Mouse (Mus musculus) spleen, postnatal 14 days (tissue): ENCODE measurements around the gene P2ry6.
A peak's percentile ranks its signal among the peaks of the same experiment; 100 is the strongest.

Experiments
- DNase-seq, 2 experiments: peaks; one replicate each; pipeline ENCODE4 v3.0.0; 2021 to 2022; ENCODE audit warnings: low spot score in 2 of 2

Gene P2ry6

DNA sequence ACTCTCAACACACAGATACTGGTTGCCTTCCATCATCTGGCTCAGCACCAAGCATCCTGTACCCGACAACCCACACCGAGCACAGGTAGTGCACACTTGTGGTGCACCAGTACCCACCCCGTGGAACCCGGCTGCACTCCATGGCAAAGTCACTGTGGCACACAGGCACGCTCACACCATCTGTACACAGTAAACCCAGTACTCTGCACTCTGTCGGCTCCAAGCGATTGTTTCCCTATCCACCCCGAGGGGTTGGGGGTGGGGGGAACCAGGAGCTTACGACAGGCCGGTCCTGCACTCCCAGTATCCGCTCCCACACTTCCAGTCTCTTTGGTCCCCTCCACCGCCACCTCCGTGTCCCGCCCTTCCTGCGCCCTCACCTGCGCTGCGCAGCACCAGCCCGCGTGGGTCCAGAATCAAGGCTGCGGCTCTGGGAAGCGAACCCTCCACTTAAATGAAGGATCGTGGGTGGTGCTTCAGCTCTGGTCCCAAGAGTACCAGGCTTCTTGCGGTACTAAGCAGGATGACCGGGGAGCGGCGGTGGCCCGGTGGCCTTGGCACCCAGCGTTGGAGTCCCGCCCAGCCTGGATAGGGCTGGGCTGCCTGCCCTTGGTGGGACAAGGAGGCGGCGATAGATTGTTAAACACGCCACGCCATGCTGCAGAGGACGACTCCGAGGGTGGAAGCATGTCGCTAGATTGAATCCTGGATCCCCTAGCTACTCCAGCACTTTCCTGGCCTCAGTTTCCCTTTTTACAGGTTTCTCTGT lies at the start of gene P2ry6:
P2ry6 (minus strand) TSS at position 515 of the 769 bp plus-strand sequence.
- no peak for DNase-seq

GRCm38 (mm10) chr7:101017492-101017891 lies 43.0 kb upstream of the P2ry6 start:
- DNase-seq, result no peak

DNA sequence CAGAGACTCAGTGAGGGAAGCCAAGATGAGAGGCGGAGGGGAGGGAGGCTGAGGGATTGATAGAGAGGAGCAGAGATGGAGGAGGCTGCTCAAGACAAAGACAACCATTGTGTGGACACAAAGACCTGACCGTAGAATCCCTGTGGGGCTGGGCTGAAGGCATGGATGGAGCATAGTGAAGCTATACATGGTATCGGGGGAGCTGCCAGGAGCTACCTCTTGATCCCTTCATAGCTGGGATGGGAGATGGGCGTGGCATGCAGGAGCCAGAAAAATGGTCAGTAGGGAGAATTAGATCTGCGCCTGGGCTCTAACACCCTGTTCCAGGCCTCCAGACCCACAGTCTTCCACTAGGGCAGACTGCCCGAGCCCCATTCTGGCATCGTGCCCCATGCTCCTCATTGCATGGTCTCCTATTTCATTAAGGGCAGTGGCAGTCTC lies 42.6 kb upstream of the P2ry6 start:
- DNase-seq, result no peak

DNA sequence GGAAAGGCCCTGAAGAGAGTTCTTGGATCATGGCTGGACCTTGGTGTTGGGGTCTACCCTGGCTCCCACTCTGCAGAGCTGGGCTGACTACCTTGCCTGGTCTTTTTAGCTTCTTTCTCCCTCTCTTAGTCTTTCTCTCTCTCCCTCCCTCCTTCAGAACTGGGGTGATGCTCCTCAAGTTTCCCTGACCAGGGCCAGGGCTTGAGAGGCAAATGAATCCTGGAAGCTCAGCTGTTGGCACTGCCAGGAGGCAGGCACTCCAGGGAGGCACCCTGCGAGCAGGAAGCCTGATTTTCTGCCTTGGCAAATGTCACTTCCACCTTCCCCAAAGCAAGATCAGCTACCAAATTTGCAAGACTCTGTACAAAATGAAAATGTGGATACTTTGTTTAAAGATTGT lies 40.5 kb upstream of the P2ry6 start:
- DNase-seq, result no peak

DNA sequence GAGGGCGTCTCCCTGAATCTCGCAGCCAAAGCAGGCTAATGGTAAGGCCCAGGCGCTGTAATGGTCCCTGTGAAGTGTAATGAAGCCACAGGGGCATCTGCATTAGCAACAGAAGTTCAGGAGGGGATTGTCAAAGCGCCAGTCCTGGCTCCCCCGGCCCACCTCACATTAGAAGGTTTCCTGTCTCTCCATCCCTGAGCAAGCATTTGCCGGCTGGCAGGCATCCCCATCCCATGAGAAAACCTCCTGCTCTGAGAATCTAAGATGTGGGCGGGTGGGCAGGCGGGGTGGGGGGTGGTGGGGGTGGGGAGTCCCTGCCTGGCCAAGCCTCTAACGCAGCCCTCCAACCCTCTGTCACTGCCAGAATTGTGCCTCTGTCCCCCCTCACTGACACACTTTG lies 39.6 kb upstream of the P2ry6 start:
- DNase-seq, result no peak

DNA sequence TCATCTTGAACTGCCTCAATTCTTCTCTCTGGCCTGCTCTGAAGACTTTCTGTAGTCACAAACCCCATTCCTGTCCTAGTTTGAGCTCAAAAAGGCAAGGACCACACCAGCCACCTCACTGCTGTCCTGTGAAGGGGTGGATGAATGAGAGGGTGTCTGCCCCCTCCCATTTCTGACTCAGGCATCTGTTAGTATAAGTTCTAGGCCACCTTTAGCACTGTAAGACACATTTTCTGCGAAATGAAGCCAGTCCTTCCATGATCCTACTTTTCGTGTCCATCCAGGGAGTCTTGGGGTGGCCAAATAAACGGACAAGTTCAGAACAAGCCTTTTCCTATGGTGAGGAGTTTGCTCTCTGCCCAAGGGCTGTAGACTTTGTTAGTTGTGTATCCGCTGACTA lies 38.1 kb upstream of the P2ry6 start, which contains the start of gene P2ry2:
P2ry2 (minus strand) TSS at position 326 of the 400 bp plus-strand sequence.
- DNase-seq, result no peak

- peak; percentile 18 to 31 for DNase-seq
These were observed 37.4 kb upstream of the P2ry6 start for GRCm38 (mm10) chr7:101011681-101012367.

- DNase-seq, result no peak
These were observed 36.3 kb upstream of the P2ry6 start for GRCm38 (mm10) chr7:101010741-101011140.

DNA sequence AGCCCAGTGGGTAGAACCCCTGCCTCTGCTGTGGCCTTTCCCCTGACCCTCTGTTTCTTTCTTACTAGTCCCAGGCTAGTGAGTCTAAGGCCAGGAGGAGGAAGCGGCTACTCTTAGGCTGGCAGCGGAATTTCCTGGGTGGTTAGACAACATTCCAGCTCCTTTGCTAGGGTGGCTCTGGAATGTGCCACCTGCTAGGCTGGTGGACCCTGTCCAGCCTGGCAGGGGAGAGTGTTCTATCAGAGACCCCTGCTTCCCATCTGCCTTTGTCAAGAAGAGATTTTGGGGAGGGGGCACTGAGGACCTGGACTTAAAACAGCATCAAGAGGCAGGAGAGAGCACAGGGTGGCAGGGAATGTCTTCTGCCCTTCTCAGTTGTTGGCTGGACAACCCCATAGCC lies 31.8 kb upstream of the P2ry6 start:
- no peak for DNase-seq

DNA sequence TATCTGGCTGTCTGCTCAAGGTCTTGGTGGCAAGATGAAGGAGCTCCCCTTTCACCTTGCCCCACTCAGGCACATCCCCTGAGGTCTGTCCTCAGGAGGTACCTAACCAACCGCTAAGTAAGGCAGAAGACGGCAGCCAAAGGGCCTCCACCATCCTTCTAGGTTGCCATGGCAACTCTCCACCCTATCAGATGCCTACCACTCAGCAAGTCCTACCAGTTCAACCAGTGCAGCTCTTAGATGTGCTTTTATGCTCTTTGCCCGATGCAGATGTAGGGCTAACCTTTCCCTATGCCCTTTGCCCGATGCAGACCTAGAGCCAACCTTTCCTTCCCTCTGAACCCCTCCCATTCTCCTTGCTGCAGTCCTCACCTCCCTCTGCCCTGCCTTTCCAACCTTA lies 30.7 kb upstream of the P2ry6 start:
- DNase-seq, result no peak

DNA sequence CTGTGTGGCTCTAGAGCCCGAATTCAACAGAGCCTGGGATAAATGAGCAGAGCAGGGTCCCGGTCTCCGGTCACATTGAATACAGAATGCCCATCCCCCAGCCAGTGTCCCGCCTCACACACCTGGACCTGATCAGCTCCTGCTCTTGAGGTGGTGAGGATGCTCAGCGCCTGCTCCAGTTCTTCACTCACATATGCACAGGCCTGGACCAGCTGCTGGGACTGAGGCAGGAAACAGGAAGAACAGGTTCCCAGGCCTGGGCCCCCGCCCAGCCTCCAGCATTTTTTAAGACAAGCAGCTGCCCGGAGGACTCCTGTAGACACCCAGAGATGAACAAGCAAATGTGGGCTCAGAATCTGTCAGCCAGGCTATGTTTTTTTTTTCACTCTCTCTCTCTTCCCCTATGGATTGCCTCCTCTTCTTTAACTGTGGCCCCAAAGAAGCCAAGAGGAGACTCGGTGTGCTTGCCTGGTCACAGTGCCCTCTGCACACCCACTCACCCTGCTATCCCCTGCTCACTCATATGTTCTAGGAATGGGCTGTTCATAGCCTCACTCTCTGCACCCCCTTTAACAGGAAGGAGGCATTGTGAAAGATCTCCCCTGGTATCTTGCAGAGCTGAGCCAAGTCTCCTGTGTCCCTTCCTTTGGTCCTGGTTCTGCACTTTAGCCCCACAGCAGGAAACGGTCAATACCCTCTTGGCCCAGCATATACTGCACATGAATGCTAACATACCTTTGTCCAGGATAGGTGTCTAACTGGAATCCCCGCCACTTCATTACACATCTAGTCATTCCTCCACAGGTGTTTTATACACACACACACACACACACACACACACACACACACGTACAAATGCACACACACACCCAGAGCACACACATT lies 29.2 kb upstream of the P2ry6 start:
- no peak for DNase-seq

GRCm38 (mm10) chr7:101002274-101002673 lies 27.8 kb upstream of the P2ry6 start:
- no peak for DNase-seq

DNA sequence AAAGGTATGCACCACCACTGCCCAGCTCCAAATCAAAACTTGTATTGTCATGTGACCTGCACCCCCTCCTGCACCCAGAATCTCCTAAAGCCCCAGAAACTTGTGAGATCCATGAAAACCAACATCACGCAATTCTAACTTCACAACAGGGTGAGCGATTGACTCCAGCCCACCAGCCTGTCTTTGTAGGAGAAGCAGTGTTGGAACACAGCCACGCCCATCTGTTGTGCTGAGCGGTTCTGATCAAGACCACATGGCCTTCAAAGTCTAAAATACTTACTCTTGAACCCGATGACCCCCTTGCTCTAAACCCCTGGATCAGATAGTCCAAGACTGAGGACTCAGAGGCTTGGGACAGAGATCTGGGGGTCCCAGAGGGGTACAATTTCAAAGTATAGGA lies 25.2 kb upstream of the P2ry6 start:
- no peak for DNase-seq

GRCm38 (mm10) chr7:100998578-100998960 lies 24.1 kb upstream of the P2ry6 start:
- no peak for DNase-seq

DNA sequence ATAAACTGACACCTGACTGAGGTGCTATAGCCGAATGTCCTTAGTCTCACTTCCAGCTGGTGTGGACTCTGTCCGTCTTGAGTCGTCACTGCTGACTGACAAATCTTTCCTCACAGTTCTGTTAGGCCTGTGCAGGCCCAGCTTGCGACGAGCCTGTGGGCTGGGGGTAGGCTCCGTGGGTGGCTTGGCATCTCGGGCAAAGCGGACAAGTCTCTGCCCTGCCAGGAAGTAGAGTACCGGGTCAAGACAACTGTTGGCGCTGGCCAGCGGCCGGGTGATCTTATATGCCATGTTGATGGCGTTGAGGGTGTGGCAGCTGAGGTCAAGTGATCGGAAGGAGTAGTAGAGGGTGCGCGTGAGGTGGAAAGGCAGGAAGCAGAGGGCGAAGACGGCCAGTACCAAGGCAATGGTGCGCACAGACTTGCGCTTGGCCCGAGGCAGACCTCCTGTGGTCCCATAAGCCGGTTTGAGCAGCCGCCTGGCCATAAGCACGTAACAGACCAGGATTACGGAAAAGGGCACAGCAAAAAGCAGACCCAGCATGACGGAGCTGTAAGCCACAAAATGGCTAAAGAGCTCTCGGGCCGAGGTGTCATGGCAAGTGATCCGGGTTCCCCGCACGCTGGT lies 23.6 kb upstream of the P2ry6 start:
- no peak for DNase-seq

DNA sequence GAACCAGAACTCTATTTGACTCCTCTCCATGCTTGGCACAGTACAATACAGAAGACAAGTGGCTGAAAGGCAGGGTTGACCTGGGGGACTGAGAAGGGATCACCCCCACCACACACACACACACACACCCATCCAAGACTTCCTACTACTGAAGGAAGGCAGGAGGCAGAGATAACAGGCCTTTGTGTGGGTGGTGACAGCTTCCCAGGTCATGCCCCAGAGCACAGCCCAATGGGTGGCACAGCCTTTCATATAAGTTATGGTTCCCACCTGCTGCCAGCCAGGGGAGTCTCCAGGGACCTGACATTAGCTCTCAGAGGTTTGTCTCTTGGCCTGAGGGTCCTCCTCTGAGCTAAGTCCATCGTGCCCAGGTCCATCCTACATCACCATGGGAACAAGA lies 22.8 kb upstream of the P2ry6 start:
- DNase-seq, result no peak

DNA sequence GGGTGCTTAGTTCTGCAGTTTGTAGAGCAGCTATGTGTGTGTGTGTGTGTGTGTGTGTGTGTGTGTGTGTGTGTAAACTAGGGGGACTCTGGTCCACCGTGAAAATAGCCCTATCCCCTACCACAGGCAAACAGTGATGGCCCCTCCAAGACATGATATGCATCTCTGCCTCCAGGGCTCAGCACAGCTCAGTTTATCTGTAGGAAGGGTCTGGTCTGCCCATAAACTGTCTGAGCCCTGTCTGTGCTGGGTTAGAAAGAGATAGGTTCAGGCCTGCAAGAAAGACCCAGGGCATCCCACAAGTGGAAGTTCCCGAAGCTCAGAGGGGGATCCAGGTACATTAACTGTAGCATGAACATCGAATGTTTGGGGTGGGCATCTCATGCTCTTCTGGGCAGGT lies 21.5 kb upstream of the P2ry6 start:
- no peak for DNase-seq

- no peak for DNase-seq
These were observed 20.9 kb upstream of the P2ry6 start for GRCm38 (mm10) chr7:100995260-100995864.

DNA sequence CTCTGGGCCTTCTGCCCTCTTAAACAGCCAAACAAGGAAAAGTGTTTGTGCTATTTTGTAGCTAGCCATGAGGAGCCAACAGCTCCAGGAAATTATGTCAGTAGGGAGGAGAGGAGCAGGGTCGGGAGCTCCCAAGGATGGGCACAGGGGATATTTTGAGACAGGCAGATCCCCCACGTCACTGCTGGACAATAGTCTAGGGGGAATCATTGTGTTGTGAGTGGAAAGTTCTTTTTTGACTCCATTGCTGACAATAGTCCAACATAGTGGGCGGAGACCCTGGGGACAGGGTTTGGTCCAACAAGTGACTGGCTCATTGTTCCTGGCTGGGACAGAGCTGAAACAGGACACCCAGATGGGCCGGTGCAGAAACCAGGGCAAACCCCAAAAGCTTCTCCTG lies 18.7 kb upstream of the P2ry6 start:
- no peak for DNase-seq

DNA sequence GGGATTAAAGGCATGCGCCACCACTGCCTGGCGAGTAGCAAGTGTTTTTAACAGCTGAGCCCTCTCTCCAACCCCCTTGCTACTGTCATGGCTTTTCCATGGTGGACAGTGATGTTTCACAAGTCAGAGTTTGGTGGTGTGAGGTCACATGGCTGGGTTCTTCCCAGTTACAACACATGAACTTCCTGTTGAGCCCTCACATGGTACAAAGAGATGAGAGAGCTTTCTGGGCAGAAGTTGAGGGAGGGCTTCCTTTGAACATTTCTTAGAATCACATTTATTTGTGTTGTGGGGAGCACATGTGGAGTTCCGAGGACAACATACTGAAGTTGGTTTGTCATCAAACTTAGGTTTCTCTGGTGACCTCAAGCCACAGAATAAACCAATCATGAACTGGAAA lies 17.5 kb upstream of the P2ry6 start:
- no peak for DNase-seq

- DNase-seq, result no peak
These were observed 16.3 kb upstream of the P2ry6 start for GRCm38 (mm10) chr7:100990636-100991311.
